Mouse (Mus musculus): Measurements from ENCODE around the gene Lamp1. TPM values are rescaled to one million over a fixed set of nuclear protein-coding genes. Genes with fewer than 3 reads are reported as not detected.

The Lamp1 gene
- total RNA-seq, 2 experiments from 2014 or later, result 374 to 387 TPM

GRCm38 (mm10) chr8:13159377-13159881 is 468 bp downstream of the Lamp1 start:
- intact Hi-C loops (cut with DNase I), result loop anchor here (5.0 kb wide), 2 partner anchors 52 to 128 kb away; partner anchors contain the start of genes Cul4a, Dcun1d2, Pcid2 and Tmco3
- no peak for DNase-seq (ENCODE audit: low spot score)

GRCm38 (mm10) chr8:13160691-13161090 is 1.7 kb downstream of the Lamp1 start:
- DNase-seq (ENCODE audit: low spot score), result no peak
- intact Hi-C loops (cut with DNase I), result no loop called here

- no peak for DNase-seq (ENCODE audit: low spot score)
- intact Hi-C loops (cut with DNase I), result no loop called here
Measured at GRCm38 (mm10) chr8:13162098-13162497, 3.1 kb downstream of the Lamp1 start.

GRCm38 (mm10) chr8:13163563-13163962 is 4.6 kb downstream of the Lamp1 start:
- intact Hi-C loops (cut with DNase I), result no loop called here

GRCm38 (mm10) chr8:13164361-13164760 is 5.4 kb downstream of the Lamp1 start:
- DNase-seq (ENCODE audit: low spot score), result no peak
- intact Hi-C loops (cut with DNase I), result no loop called here

More at GRCm38 (mm10) chr8:13163563-13163962, 4.6 kb downstream of the Lamp1 start:
- DNase-seq (ENCODE audit: low spot score), result no peak

- intact Hi-C loops (cut with DNase I), result no loop called here
- DNase-seq (ENCODE audit: low spot score), result no peak
Measured at GRCm38 (mm10) chr8:13170510-13170909, 11.5 kb downstream of the Lamp1 start.

- intact Hi-C loops (cut with DNase I), result no loop called here
- DNase-seq (ENCODE audit: low spot score), result no peak
Measured at GRCm38 (mm10) chr8:13174305-13174704, 15.3 kb downstream of the Lamp1 start.

- intact Hi-C loops (cut with DNase I), result no loop called here
- DNase-seq (ENCODE audit: low spot score), result no peak
Measured at GRCm38 (mm10) chr8:13174811-13175210, 15.8 kb downstream of the Lamp1 start.

- no peak for DNase-seq (ENCODE audit: low spot score)
- intact Hi-C loops (cut with DNase I), result no loop called here
Measured at GRCm38 (mm10) chr8:13175650-13176049, 16.7 kb downstream of the Lamp1 start.

GRCm38 (mm10) chr8:13177173-13177852 is 18.4 kb downstream of the Lamp1 start:
- DNase-seq (ENCODE audit: low spot score), result no peak
- intact Hi-C loops (cut with DNase I), result no loop called here

GRCm38 (mm10) chr8:13178137-13178536 is 19.2 kb downstream of the Lamp1 start:
- intact Hi-C loops (cut with DNase I), result no loop called here
- DNase-seq (ENCODE audit: low spot score), result no peak

- intact Hi-C loops (cut with DNase I), result no loop called here
- DNase-seq (ENCODE audit: low spot score), result no peak
Measured at GRCm38 (mm10) chr8:13179482-13179881, 20.5 kb downstream of the Lamp1 start.

- intact Hi-C loops (cut with DNase I), result no loop called here
- no peak for DNase-seq (ENCODE audit: low spot score)
Measured at GRCm38 (mm10) chr8:13179948-13180347, 21.0 kb downstream of the Lamp1 start.

GRCm38 (mm10) chr8:13180408-13180807 is 21.4 kb downstream of the Lamp1 start:
- intact Hi-C loops (cut with DNase I), result no loop called here
- DNase-seq (ENCODE audit: low spot score), result no peak

GRCm38 (mm10) chr8:13180911-13181690 is 22.1 kb downstream of the Lamp1 start:
- intact Hi-C loops (cut with DNase I), result no loop called here
- DNase-seq (ENCODE audit: low spot score), result no peak

GRCm38 (mm10) chr8:13181691-13181976 is 22.7 kb downstream of the Lamp1 start:
- intact Hi-C loops (cut with DNase I), result no loop called here

GRCm38 (mm10) chr8:13186819-13187218 is 27.9 kb downstream of the Lamp1 start:
- intact Hi-C loops (cut with DNase I), result no loop called here
- no peak for DNase-seq (ENCODE audit: low spot score)

More at GRCm38 (mm10) chr8:13181691-13181976, 22.7 kb downstream of the Lamp1 start:
- DNase-seq (ENCODE audit: low spot score), result no peak

GRCm38 (mm10) chr8:13187229-13187628 is 28.3 kb downstream of the Lamp1 start:
- no peak for DNase-seq (ENCODE audit: low spot score)
- intact Hi-C loops (cut with DNase I), result no loop called here

- DNase-seq (ENCODE audit: low spot score), result no peak
- intact Hi-C loops (cut with DNase I), result no loop called here
Measured at GRCm38 (mm10) chr8:13187638-13188037, 28.7 kb downstream of the Lamp1 start.

- intact Hi-C loops (cut with DNase I), result no loop called here
Measured at GRCm38 (mm10) chr8:13188052-13188555, 29.1 kb downstream of the Lamp1 start.

GRCm38 (mm10) chr8:13188857-13189256 is 29.9 kb downstream of the Lamp1 start:
- intact Hi-C loops (cut with DNase I), result no loop called here
- no peak for DNase-seq (ENCODE audit: low spot score)

More at GRCm38 (mm10) chr8:13188052-13188555, 29.1 kb downstream of the Lamp1 start:
- DNase-seq (ENCODE audit: low spot score), result no peak
